In the genomic region with DNA sequence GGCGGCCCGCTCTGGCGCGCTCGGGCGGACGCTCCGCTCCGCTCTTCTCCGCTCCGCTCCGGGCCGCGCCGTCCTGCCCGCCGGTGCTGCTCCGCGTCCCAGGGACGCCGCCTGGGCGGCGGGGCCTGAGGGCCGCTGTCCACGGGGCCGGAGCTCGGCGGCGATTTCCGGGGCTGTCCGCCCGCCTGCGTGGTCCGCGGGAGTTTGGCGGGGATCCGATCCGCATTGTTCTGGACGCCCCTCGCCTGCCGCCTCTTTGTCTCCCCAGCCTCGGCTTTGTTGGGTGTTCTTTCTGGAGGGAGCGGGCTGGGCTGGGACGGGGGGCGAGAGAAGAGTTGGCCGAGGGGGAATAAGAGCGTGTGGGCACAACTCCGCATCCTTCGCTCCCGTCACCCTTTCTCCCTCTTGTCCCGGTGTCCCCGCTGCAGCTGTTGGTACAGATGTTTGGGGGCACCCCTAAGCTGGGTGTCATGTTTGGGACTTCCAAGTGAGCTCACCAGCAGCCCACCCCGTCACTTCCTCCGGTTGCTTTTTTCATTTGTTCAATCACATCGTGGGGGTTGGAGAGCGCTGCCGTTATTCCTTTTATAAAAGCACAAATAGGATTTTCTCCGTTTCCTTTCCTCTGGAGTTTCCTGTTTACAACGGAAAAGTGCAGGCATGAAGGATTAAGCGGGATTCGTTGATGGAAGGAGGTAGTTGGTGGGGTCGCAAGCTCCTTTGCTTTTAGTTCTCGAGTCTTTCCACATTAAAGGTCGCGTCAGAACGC, we compare ENCODE assay signal across 8 mouse cellular contexts. TPM values are rescaled to one million over a fixed set of nuclear protein-coding genes. Genes with fewer than 3 reads are reported as not detected.
DNase-seq lines count a peak whose midpoint lies in the region; ATAC-seq and TF ChIP-seq lines count a peak whose summit lies in the region.

No protein-coding gene starts in this region.

- H3K27ac ChIP-seq in embryonic facial prominence, embryonic 14.5 days (replicated peaks; ENCODE audit: low read depth, low read length): peak overlapping the region; percentile 93
- peak overlapping the region; percentile 60 to 91 for H3K27ac ChIP-seq in heart, embryonic 14.5 days (replicated peaks in 1 of 2; ENCODE audit: control insufficient read depth in 1 of 2, insufficient read depth in 1 of 2, low read depth in 2 of 2, low read length in 2 of 2)
- H3K27ac ChIP-seq in lung, embryonic 14.5 days (ENCODE audit: low read depth): peak overlapping the region; percentile 95
- H3K27ac ChIP-seq in neural tube, embryonic 15.5 days (replicated peaks): peak overlapping the region; percentile 93

- H3K27me3 ChIP-seq in embryonic facial prominence, embryonic 14.5 days (replicated peaks; ENCODE audit: control insufficient read depth, insufficient read depth, low read length): no peaks in the 10 kb centered on the region
- no peaks in the 10 kb centered on the region for H3K27me3 ChIP-seq in heart, embryonic 14.5 days (ENCODE audit: control insufficient read depth, insufficient read depth, low read length)
- no peaks in the 10 kb centered on the region for H3K27me3 ChIP-seq in lung, embryonic 14.5 days (ENCODE audit: insufficient read depth, low read length)
- H3K27me3 ChIP-seq in neural tube, embryonic 15.5 days (replicated peaks): no peaks in the 10 kb centered on the region

- DNase-seq in CD4-positive, CD25-positive, alpha-beta regulatory T cell, adult 2 months (ENCODE audit: low read depth, low spot score): peak; percentile 72
- DNase-seq in T-cell, adult 2 months (ENCODE audit: low spot score): peak; percentile 78
- peak; percentile 77 for DNase-seq in embryonic facial prominence, embryonic 14.5 days (ENCODE audit: low spot score)
- DNase-seq in kidney, postnatal 14 days: peak; percentile 54
- DNase-seq in lung, embryonic 14.5 days: peak; percentile 72
- peak; percentile 74 for DNase-seq in thymus, postnatal 4 days

- peak; percentile 71 for ATAC-seq in embryonic facial prominence, embryonic 14.5 days (ENCODE audit: low read depth)
- ATAC-seq in heart, embryonic 14.5 days (ENCODE audit: insufficient number of reproducible peaks, insufficient read depth, low FRiP score, low read depth): peak; percentile 59
- ATAC-seq in lung, embryonic 14.5 days (ENCODE audit: insufficient read depth): peak; percentile 76
- ATAC-seq in neural tube, embryonic 15.5 days (ENCODE audit: low FRiP score): no peak; the same call in 1 of the 2 replicates

- TF ChIP-seq CTCF in lung, embryonic 14.5 days (IDR thresholded peaks at IDR 0.05; ENCODE audit: low read depth): no peak

- WGBS in embryonic facial prominence, embryonic 14.5 days: under 1% methylated on average over 37 of the region's 66 CpGs
- WGBS in heart, embryonic 14.5 days: under 1% methylated on average over 66 of the region's 66 CpGs
- under 1% methylated on average over 66 of the region's 66 CpGs for WGBS in lung, embryonic 14.5 days
- under 1% methylated on average over 65 of the region's 66 CpGs for WGBS in neural tube, embryonic 15.5 days

- no peaks in the 10 kb centered on the region for H3K9me3 ChIP-seq in embryonic facial prominence, embryonic 14.5 days (ENCODE audit: control insufficient read depth, low read length)
- H3K9me3 ChIP-seq in heart, embryonic 14.5 days (ENCODE audit: control insufficient read depth, low read length): no peaks in the 10 kb centered on the region
- H3K9me3 ChIP-seq in lung, embryonic 14.5 days (ENCODE audit: low read depth, low read length): no peaks in the 10 kb centered on the region
- H3K9me3 ChIP-seq in neural tube, embryonic 15.5 days (replicated peaks): no peaks in the 10 kb centered on the region

- peak overlapping the region; percentile 90 for H3K4me3 ChIP-seq in embryonic facial prominence, embryonic 14.5 days (ENCODE audit: low read depth, low read length)
- peak overlapping the region; percentile 60 to 76 for H3K4me3 ChIP-seq in heart, embryonic 14.5 days (ENCODE audit: control insufficient read depth in 1 of 2, insufficient read depth in 1 of 2, low read depth in 1 of 2, low read length in 2 of 2)
- peak overlapping the region; percentile 93 for H3K4me3 ChIP-seq in lung, embryonic 14.5 days (ENCODE audit: low read depth, low read length)
- H3K4me3 ChIP-seq in neural tube, embryonic 15.5 days (replicated peaks): peak overlapping the region; percentile 98

- H3K9ac ChIP-seq in embryonic facial prominence, embryonic 14.5 days (ENCODE audit: low read depth, low read length): peak overlapping the region; percentile 99
- H3K9ac ChIP-seq in heart, embryonic 14.5 days (ENCODE audit: low read length): peak overlapping the region; percentile 92
- peak overlapping the region; percentile 95 for H3K9ac ChIP-seq in lung, embryonic 14.5 days
- peak overlapping the region; percentile 91 for H3K9ac ChIP-seq in neural tube, embryonic 15.5 days (replicated peaks)

- H3K4me1 ChIP-seq in embryonic facial prominence, embryonic 14.5 days (ENCODE audit: control insufficient read depth, insufficient read depth, low read length): peaks cover 14% of the 10 kb centered on the region
- peaks cover 4 to 25% of the 10 kb centered on the region in 2 experiments; a peak in 3 of 4 replicates for H3K4me1 ChIP-seq in heart, embryonic 14.5 days (ENCODE audit: control insufficient read depth in 2 of 2, insufficient read depth in 2 of 2, low read length in 2 of 2)
- peaks cover 6% of the 10 kb centered on the region; the same call in 1 of the 2 replicates for H3K4me1 ChIP-seq in lung, embryonic 14.5 days (ENCODE audit: insufficient read depth)
- H3K4me1 ChIP-seq in neural tube, embryonic 15.5 days: peaks cover 31% of the 10 kb centered on the region

- no peaks in the 10 kb centered on the region for H3K36me3 ChIP-seq in embryonic facial prominence, embryonic 14.5 days (ENCODE audit: control insufficient read depth, insufficient read depth, low read length)
- H3K36me3 ChIP-seq in heart, embryonic 14.5 days (ENCODE audit: control insufficient read depth, insufficient read depth, low read length): no peaks in the 10 kb centered on the region
- no peaks in the 10 kb centered on the region for H3K36me3 ChIP-seq in lung, embryonic 14.5 days (ENCODE audit: insufficient read depth)
- H3K36me3 ChIP-seq in neural tube, embryonic 15.5 days: no peaks in the 10 kb centered on the region

- H3K4me2 ChIP-seq in embryonic facial prominence, embryonic 14.5 days (ENCODE audit: low read depth, low read length): peak overlapping the region; percentile 75
- peak overlapping the region; percentile 79 for H3K4me2 ChIP-seq in heart, embryonic 14.5 days (ENCODE audit: low read length)
- peak overlapping the region; percentile 79 for H3K4me2 ChIP-seq in lung, embryonic 14.5 days
- peak overlapping the region; percentile 84 for H3K4me2 ChIP-seq in neural tube, embryonic 15.5 days

RNA-seq across cellular contexts. Expression of a gene that starts 0.8 kb away (rescaled TPM):
- polyA plus RNA-seq in embryonic facial prominence, embryonic 14.5 days (2014; fragmentation: Nextera tagmentation; extraction: Ambion mirVana): 25.6 and 26.5 TPM in 2 replicates
- 14.3 and 15.3 TPM in 2 replicates for polyA plus RNA-seq in heart, embryonic 14.5 days (2014; fragmentation: Nextera tagmentation; extraction: Ambion mirVana)
- polyA plus RNA-seq in lung, embryonic 14.5 days (2014; fragmentation: Nextera tagmentation; extraction: Ambion mirVana): 22.7 and 24.7 TPM in 2 replicates
- polyA plus RNA-seq in neural tube, embryonic 15.5 days (2015; fragmentation: Nextera tagmentation; extraction: Ambion mirVana): 15.8 and 19.3 TPM in 2 replicates
